Mouse (Mus musculus): ENCODE data around the gene Rnf128. TPM values are rescaled to one million over a fixed set of nuclear protein-coding genes. Genes with fewer than 3 reads are reported as not detected.

The Rnf128 gene
- total RNA-seq, 2 experiments from 2014 or later: 2.9 TPM; not detected in 1

DNA sequence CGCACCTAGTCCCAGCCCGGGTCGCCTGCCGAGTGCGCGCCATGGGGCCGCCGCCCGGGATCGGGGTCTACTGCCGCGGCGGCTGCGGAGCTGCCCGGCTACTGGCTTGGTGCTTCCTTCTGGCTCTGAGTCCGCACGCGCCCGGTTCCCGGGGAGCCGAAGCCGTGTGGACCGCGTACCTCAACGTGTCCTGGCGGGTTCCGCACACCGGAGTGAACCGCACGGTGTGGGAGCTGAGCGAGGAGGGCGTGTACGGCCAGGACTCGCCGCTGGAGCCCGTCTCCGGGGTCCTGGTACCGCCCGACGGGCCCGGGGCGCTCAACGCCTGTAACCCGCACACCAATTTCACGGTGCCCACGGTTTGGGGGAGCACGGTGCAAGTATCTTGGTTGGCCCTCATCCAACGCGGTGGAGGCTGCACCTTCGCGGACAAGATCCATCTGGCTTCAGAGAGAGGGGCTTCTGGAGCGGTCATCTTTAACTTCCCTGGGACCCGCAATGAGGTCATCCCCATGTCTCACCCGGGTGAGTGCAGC, 47.7 kb downstream of the Rnf128 start:
- no peak for ATAC-seq (replicated peaks; ENCODE audit: low FRiP score, poor library complexity, severe bottlenecking)

DNA sequence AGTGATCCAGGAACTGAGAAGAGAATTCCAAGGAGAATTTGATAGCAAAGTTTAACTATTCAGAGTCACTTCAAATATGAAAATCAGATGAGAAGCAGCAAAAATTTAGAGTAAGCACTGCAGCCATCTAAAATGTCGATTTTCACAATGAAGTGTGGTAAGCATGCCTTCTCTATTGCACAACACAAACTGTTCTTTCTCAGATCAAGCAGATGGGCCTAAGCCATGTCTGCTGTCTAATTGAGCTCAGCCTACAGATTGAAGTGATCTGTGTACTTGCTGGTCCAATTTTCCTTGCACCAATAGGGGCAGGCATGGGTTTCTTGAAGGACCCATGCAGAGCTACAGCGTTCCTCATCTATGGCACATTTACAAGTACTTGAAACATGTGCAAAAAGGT, 51.6 kb downstream of the Rnf128 start:
- ATAC-seq (replicated peaks; ENCODE audit: low FRiP score, poor library complexity, severe bottlenecking): no peak

DNA sequence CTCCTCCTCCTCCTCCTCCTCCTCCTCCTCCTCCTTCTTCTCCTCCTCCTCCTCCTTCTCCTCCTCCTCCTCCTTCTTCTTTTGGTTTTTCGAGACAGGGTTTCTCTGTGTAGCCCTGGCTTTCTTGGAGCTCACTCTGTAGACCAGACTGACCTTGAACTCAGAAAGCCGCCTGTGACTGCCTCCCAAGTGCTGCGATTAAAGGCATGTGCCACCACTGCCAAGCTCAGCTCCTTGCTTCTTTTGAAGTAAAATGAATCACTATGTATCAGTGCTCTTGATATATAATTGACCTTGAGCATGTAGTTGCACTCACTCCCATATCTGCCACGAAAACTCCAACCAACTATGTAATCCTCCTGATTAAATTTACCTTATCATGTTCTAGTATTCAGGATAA, 59.0 kb downstream of the Rnf128 start:
- ATAC-seq (replicated peaks; ENCODE audit: low FRiP score, poor library complexity, severe bottlenecking): no peak

DNA sequence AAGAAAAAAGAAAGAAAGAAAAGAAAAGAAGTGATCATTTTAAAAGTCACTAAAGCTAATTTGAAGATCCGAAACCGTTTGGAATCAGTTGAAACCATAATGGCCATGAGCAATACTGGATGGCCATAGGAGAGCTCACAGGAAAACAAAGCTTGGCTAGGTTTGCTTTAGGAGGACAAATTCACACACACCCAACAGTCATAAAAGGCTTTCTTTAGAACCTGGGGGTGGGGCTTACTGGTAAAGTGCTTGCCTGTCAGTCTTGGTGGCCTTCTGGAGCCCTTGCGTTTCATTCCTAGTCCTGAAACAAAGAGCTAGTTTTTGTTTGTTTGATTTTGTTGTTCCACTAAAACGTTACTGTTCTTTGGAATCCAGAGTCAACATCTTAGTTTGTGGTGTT, 71.6 kb downstream of the Rnf128 start:
- ATAC-seq (replicated peaks; ENCODE audit: low FRiP score, poor library complexity, severe bottlenecking): no peak

DNA sequence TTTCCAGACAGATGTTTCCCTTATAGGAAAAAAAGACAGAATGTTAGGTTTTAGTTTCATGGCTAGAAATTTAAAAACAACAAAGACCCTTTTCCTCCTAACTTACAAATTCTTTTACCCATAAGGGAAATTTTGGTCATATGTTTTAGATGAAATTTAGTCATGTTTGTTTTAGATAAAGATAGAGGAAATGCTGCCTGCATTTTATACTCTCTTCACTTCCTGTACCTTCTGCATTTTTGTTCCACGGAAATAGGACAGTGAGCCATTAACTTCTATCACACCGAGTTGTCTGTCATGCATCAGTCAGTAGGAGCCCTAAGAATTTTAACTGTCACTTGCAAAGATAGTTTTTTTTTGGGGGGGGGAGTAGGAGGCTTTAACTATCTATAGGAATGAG, 76.6 kb downstream of the Rnf128 start:
- ATAC-seq (replicated peaks; ENCODE audit: low FRiP score, poor library complexity, severe bottlenecking): no peak

DNA sequence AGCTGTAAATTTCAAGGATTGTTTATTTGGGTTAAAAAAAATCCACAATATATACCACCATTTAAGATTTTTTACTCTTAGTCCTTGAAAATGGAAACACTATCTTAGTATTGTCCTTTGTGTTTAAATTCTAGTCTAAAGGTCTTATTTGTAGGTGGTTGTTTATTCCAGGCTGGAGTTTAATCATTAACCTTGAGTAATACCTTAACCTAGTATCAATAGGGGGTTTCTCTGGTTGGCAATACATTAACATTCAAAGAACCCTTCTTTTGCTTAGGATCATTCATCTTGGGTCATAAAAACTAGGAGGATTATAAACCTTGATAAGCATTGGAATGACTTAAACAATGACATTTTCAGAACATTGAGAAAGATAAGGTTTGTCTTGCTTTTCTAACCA, 77.3 kb downstream of the Rnf128 start:
- ATAC-seq (replicated peaks; ENCODE audit: low FRiP score, poor library complexity, severe bottlenecking): no peak

DNA sequence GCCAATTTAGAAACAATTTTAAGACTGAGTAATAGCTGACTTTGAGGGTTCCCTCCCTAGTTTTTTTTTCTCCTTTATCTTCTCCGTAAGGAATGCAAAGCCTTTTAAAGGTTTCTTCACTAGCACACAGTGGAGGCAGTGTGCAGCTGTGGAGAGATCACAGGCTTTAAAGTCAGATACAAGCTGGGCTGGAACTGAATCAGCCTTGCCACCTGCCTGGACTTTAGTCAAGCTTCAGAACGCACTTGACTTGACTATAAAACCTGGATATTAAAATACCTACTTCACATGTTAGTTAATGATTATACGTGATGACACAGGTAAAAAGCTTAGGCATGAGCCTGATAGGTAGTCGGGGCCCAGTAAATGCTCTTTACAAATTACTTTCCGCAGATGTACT, 89.1 kb downstream of the Rnf128 start:
- ATAC-seq (replicated peaks; ENCODE audit: low FRiP score, poor library complexity, severe bottlenecking): no peak

DNA sequence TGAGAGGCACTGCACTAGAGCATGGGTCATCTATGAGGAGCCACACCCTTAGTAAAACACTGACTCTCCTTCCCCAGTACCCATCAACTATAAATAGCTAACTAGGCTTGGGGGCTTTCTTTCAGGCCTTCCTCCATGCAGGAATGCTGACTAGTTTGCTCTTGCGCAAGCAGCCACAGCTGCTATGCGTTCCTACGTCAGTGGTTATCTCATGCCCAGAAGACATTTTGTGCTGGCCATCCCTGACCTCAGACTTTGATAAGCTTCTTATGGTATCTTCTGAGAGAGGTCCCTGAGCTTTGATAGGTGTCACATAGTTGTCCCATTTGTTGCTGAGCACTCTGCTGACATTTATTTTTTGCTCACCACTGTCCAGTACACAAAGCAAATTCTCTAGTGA, 90.2 kb downstream of the Rnf128 start:
- ATAC-seq (replicated peaks; ENCODE audit: low FRiP score, poor library complexity, severe bottlenecking): no peak

DNA sequence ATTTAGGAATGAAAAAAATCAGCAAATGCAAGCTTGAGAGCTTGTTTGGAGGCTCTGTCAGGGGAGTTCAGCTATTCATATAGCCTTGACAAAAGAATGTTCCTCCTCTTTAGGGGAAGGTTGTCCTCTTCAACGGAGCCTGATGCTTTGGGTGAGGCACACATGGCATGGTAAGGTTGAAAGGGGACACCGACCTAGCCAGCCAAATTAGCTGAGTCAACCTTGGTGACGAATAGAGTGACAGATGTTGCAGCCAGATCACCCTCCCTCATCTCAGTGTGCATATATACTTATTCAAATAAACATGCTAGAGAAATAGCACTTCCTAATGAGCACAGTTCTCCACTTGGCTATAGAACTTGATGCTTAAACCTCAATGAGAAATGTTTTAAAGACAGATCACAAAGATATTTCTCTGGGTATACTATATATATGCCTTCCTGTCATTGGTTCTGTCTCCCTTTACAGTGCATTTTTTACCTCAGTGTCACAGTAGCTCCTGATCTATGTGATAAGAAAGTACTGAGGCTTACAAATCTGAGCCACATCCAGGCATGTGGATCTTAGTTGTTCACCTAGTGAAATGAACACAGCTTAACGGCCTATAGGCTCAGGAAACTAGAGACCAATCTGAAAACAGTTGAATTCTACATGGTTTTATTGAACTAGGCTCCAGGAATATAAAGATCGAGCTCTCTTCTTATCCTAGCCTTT, 91.4 kb downstream of the Rnf128 start:
- no peak for ATAC-seq (replicated peaks; ENCODE audit: low FRiP score, poor library complexity, severe bottlenecking)

DNA sequence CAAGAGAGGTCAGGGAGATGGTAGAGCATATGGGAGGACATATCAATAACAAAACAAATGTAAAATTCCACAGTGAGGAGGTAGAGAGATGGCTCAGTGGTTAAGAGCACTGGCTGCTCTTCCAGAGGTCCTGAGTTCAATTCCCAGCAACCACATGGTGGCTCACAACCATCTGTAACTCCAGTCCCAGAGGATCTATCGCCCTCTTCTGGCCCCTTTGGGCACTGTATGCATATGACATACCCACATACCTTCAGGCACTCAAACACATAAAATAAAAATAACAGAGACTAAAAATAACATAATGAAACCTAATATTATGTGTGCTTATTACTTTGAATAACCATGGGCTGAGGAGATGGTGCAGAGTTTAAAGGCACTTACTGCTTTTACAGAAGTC, 99.0 kb downstream of the Rnf128 start:
- no peak for ATAC-seq (replicated peaks; ENCODE audit: low FRiP score, poor library complexity, severe bottlenecking)

DNA sequence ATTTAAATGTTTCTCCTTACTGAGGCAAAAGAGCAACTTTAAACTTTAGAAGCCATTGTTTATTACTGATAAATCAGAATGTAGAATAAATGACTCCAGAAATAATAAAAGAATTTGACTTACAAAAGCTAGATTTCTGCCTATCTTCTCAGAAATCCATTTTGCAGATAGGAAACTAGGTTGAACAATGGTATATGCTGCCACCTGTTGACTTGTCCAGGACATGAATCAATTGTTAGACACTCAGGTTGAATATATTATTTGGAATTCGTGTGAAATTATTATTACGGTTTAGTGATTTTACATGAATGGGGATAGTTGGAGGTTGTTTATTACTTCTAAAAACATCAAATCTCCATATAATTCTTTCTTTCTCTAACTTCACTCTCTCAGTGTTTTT, 102.7 kb downstream of the Rnf128 start:
- ATAC-seq (replicated peaks; ENCODE audit: low FRiP score, poor library complexity, severe bottlenecking): no peak

DNA sequence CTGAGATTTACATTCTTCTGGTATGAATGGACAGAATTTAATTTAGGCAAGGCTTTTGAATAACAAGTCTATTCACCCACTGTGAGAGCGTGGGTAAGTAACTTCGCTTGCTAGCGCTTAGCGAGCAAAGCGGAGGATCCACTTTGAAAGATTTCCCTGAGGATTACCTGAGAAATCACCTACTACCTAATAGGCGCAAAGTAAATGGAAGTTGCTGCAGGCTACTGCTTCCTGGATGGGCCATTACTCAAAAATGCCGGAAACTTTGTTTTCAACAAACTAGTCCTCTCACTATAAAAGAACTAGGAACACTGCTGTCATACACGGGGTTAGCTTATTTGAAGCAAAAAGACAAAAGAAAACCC, 121.3 kb downstream of the Rnf128 start:
- no peak for ATAC-seq (replicated peaks; ENCODE audit: low FRiP score, poor library complexity, severe bottlenecking)

DNA sequence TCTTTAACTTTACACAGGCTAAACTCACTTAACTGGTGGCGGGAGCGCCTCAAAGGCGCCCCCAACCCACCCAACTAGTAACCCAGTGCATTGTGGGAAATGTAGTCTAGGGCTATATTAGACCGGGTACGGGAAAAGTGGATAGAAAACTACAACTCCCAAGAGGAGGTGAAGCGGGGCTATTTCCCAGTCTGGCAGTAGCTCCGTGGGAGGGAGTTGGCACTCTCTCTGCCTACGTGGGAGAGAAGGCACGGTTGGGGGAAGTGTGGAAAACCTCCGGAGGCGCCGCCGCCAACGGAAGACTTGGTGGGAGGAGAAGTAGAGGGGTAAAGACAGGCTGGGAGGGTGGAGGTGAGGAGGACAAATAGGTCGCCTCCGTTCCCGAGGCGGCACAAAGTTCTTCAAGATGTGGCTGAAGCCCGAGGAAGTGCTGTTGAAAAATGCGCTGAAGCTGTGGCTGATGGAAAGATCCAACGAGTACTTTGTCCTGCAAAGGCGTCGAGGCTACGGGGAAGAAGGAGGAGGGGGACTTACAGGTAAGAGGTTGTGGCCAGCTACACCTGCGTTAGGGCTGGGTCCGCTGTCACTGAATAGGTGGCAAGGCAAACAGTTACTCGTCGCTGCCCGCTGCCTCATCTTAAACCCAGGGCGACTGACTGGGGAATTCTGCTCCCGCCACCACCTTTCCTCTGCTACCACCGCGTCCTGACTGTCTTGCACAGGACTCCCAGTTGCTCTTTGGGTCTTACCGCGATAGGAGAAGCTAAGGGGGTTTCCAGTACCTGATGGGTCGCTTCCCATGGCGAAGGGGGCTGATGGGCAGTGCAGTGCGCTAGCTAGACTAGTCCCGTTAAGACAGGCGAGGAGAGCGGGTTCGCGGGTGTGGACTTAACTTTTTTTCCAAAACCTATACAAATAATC, 121.9 kb downstream of the Rnf128 start, which contains the start of gene Tbc1d8b:
Gene Tbc1d8b (plus strand): TSS at position 222 of the 921 bp plus-strand sequence.
- ATAC-seq (replicated peaks; ENCODE audit: low FRiP score, poor library complexity, severe bottlenecking): peak; percentile 98

DNA sequence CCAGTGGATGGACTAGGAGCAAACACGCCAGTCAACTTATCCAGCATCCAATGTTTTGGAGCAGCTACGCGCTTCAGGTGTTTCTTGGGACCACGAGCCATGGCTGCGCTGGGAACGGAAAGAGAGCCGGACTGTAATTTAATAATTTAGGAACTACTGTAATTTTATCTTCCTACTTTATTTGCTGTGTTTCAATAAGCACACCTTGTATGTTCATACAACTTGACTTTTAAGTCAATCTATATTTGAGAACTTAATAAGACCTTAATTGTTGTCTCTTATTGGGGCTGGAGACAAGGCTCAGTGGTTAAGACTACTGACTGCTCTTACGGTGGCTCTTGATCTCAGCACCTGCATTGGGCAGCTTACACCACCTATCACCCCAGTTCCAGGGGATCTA, 151.3 kb downstream of the Rnf128 start, which contains the start of gene Gm15013:
Gene Gm15013 (minus strand): TSS at position 101 of the 400 bp plus-strand sequence.
- ATAC-seq (replicated peaks; ENCODE audit: low FRiP score, poor library complexity, severe bottlenecking): no peak

DNA sequence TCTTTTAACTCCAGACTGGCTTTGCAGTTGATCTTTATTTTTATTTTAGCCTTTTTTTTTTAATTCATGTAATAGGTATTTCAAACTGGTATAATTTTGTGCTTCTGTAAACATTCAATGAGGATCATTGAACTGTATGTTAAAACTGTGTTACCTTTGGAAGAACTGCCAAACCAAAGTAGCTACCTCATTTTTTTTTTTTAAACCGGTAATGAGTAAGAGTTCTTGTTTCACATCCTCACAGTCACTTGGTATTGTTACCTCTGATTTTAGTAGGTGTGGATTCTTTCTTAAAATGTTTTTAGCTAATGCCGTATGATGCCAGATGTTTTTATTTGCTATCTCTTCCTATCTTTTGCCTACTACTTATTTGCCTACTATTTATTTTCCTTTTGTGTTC, 159.2 kb downstream of the Rnf128 start:
- no peak for ATAC-seq (replicated peaks; ENCODE audit: low FRiP score, poor library complexity, severe bottlenecking)

Other genes starting within 250 kb of the Rnf128 start
- gene Trap1a, start 229.6 kb upstream of the Rnf128 start, total RNA-seq (2015; ENCODE audit: low replicate concordance): not detected in 2 replicates
- not detected in 2 replicates for gene Trap1a, start 229.6 kb upstream of the Rnf128 start, total RNA-seq (2017; ENCODE audit: low replicate concordance)
- gene D330045A20Rik, start 82.9 kb upstream of the Rnf128 start, total RNA-seq (2015; ENCODE audit: low replicate concordance): 0.72 TPM in 1 of 2 replicates, not detected in the other
- gene D330045A20Rik, start 82.9 kb upstream of the Rnf128 start, total RNA-seq (2017; ENCODE audit: low replicate concordance): 0.68 and 1.4 TPM in 2 replicates
- gene Tbc1d8b, start 121.7 kb downstream of the Rnf128 start, total RNA-seq (2015; ENCODE audit: low replicate concordance): 0.84 and 6.1 TPM in 2 replicates
- 1.6 and 2.4 TPM in 2 replicates for gene Tbc1d8b, start 121.7 kb downstream of the Rnf128 start, total RNA-seq (2017; ENCODE audit: low replicate concordance)
- not detected in 2 replicates for gene Gm15013, start 151.2 kb downstream of the Rnf128 start, total RNA-seq (2015; ENCODE audit: low replicate concordance)
- gene Gm15013, start 151.2 kb downstream of the Rnf128 start, total RNA-seq (2017; ENCODE audit: low replicate concordance): not detected in 2 replicates
- 1.3 TPM in 1 of 2 replicates, not detected in the other for gene Ripply1, start 219.0 kb downstream of the Rnf128 start, total RNA-seq (2015; ENCODE audit: low replicate concordance)
- gene Ripply1, start 219.0 kb downstream of the Rnf128 start, total RNA-seq (2017; ENCODE audit: low replicate concordance): not detected in 2 replicates
- gene Cldn2, start 237.5 kb downstream of the Rnf128 start, total RNA-seq (2015; ENCODE audit: low replicate concordance): not detected in 2 replicates
- not detected in 2 replicates for gene Cldn2, start 237.5 kb downstream of the Rnf128 start, total RNA-seq (2017; ENCODE audit: low replicate concordance)